Mouse (Mus musculus) hindbrain, embryonic 16.5 days (tissue): Measurements from ENCODE around the gene Elfn2. TPM values are rescaled to one million over a fixed set of nuclear protein-coding genes. Genes with fewer than 3 reads are reported as not detected.

ENCODE experiments used
- ATAC-seq: fragments of 200-750 bp; cut with Nextera tagmentation; 2 replicates; pipeline ENCODE4 v1.8.0; 2017; ENCODE audit warnings: moderate TSS enrichment, moderate library complexity
- H3K27ac ChIP-seq: fragments of 300-500 bp; sonication (generic); 2 replicates; pipeline ENCODE4 v1.5.1; 2014; ENCODE audit warnings: low read depth, mild to moderate bottlenecking, control low read depth, low read length, moderate library complexity
- H3K27me3 ChIP-seq: fragments of 300-500 bp; sonication (generic); replicated peaks from 2 replicates; pipeline ENCODE4 v1.6.1; 2014; ENCODE audit warnings: low read length; ENCODE audit not compliant: control insufficient read depth, insufficient read depth
- H3K36me3 ChIP-seq: fragments of 300-500 bp; sonication (generic); 2 replicates; pipeline ENCODE4 v1.6.1; 2014; ENCODE audit warnings: mild to moderate bottlenecking, low read length, moderate library complexity, mixed read lengths; ENCODE audit not compliant: control insufficient read depth, insufficient read depth
- H3K4me1 ChIP-seq: fragments of 300-500 bp; sonication (generic); 2 replicates; pipeline ENCODE4 v1.6.1; 2014; ENCODE audit warnings: low read depth, low read length; ENCODE audit not compliant: control insufficient read depth, insufficient read depth
- H3K4me2 ChIP-seq: fragments of 300-500 bp; sonication (generic); 2 replicates; pipeline ENCODE4 v1.6.1; 2014; ENCODE audit warnings: mild to moderate bottlenecking, low read length, control low read depth, moderate library complexity
- H3K4me3 ChIP-seq: fragments of 300-500 bp; sonication (generic); 2 replicates; pipeline ENCODE4 v1.5.1; 2014; ENCODE audit warnings: mild to moderate bottlenecking, low read length, control low read depth, moderate library complexity
- H3K9ac ChIP-seq: fragments of 300-500 bp; sonication (generic); 2 replicates; pipeline ENCODE4 v1.6.1; 2014; ENCODE audit warnings: low read depth, mild to moderate bottlenecking, control low read depth, low read length, moderate library complexity
- H3K9me3 ChIP-seq: fragments of 300-500 bp; sonication (generic); 2 replicates; pipeline ENCODE4 v1.6.1; 2014; ENCODE audit warnings: mild to moderate bottlenecking, low read length, moderate library complexity; ENCODE audit not compliant: control insufficient read depth
- WGBS: fragments of 180-500 bp; shearing (Covaris S2); extraction: QIAGEN DNeasy Blood & Tissue Kit; methylation state at CpG from one replicate; pipeline ENCODE4 v1.1.7; 2014; 5-methylcytosine and 5-hydroxymethylcytosine counted together
- polyA plus RNA-seq: library from polyadenylated mRNA; unstranded; fragments of >200 nt; fragmentation: Nextera tagmentation; extraction: Ambion mirVana; gene quantifications from 2 replicates; pipeline ENCODE4 v1.2.1, GENCODE M21; 2015

Gene Elfn2
- polyA plus RNA-seq, 1 experiment from 2014 or later = 13.3 TPM

GRCm38 (mm10) chr15:78750608-78751350 lies 32.2 kb upstream of the Elfn2 start:
- Histone ChIP-seq H3K36me3 (no peaks in the 10 kb centered on the region), H3K27ac (no peak overlapping the region), H3K27me3 (no peaks in the 10 kb centered on the region), H3K9ac (no peak overlapping the region; the same call in 1 of the 2 replicates), H3K4me2 (no peak overlapping the region), H3K4me1 (peaks cover 11% of the 10 kb centered on the region), H3K4me3 (no peak overlapping the region), H3K9me3 (no peaks in the 10 kb centered on the region)
- no peak; the same call in 1 of the 2 replicates for ATAC-seq
- WGBS = 35% methylated on average over 6 of the region's 6 CpGs

GRCm38 (mm10) chr15:78749855-78750254 lies 31.3 kb upstream of the Elfn2 start:
- Histone ChIP-seq H3K27me3 (no peaks in the 10 kb centered on the region), H3K36me3 (no peaks in the 10 kb centered on the region), H3K4me2 (no peak overlapping the region), H3K9me3 (no peaks in the 10 kb centered on the region), H3K9ac (no peak overlapping the region), H3K4me3 (no peak overlapping the region), H3K27ac (no peak overlapping the region), H3K4me1 (peaks cover 11% of the 10 kb centered on the region)
- WGBS = 62% methylated on average over 5 of the region's 5 CpGs
- peak; percentile 46; the same call in 1 of the 2 replicates for ATAC-seq

- H3K27me3 ChIP-seq = no peaks in the 10 kb centered on the region
- H3K36me3 ChIP-seq = no peaks in the 10 kb centered on the region
- no peak overlapping the region for H3K27ac ChIP-seq
- peak; percentile 72; the same call in 1 of the 2 replicates for ATAC-seq
- no peaks in the 10 kb centered on the region for H3K4me1 ChIP-seq
- H3K4me3 ChIP-seq = no peak overlapping the region
- no peak overlapping the region for H3K9ac ChIP-seq
- 2% methylated on average over 5 of the region's 5 CpGs for WGBS
- H3K9me3 ChIP-seq = no peaks in the 10 kb centered on the region
- no peak overlapping the region for H3K4me2 ChIP-seq
Measured at GRCm38 (mm10) chr15:78744206-78744605, 25.6 kb upstream of the Elfn2 start.

DNA sequence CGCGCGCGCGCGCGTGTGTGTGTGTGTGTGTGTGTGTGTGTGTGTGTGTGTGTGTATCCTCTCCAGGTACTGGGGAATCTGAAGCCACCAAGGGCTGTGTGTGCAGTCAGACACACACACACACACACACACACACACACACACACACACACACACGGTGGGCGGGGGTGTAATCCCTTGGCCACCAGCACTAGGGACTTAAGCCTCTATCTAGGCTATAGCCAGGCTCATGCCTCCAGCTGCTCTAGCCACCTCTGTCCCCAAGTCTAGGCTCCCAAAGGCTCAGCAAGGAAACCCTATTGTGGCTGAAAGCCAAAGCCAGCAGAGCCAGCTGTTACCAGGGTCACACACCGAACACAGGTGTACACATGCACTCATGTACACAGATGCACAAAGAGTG lies 24.3 kb upstream of the Elfn2 start:
- Histone ChIP-seq H3K9ac (no peak overlapping the region), H3K27me3 (no peaks in the 10 kb centered on the region), H3K4me3 (no peak overlapping the region), H3K27ac (no peak overlapping the region), H3K9me3 (no peaks in the 10 kb centered on the region), H3K4me1 (no peaks in the 10 kb centered on the region), H3K4me2 (no peak overlapping the region), H3K36me3 (no peaks in the 10 kb centered on the region)
- 82% methylated on average over 8 of the region's 10 CpGs for WGBS
- ATAC-seq = peak; percentile 53; the same call in 1 of the 2 replicates

DNA sequence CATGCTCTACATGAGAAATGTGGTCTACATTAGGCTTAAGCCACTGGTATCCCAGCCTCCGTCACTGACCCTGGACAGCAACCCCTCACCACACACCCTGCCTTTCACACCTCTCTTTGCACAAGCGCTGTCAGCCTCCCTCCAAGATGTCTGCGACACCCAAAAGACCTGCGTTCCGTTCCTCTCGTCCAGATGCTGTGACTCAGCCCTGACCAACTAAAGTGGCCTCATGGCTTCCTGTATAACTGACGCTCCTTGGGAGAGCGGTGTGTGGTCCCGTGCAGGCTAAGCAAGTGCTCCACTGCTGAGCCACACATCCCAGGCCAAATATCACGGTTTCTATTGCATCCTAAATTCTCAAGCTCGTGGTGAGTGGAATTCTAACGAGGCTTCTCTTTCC lies 22.1 kb upstream of the Elfn2 start:
- H3K4me2 ChIP-seq = no peak overlapping the region
- no peaks in the 10 kb centered on the region for H3K36me3 ChIP-seq
- H3K9ac ChIP-seq = no peak overlapping the region
- peaks cover 16% of the 10 kb centered on the region for H3K4me1 ChIP-seq
- no peak overlapping the region for H3K4me3 ChIP-seq
- 75% methylated on average over 12 of the region's 12 CpGs for WGBS
- no peaks in the 10 kb centered on the region for H3K27me3 ChIP-seq
- ATAC-seq = no peak
- H3K9me3 ChIP-seq = no peaks in the 10 kb centered on the region
- H3K27ac ChIP-seq = no peak overlapping the region

- no peak for ATAC-seq
- peaks cover 21% of the 10 kb centered on the region for H3K4me1 ChIP-seq
- no peaks in the 10 kb centered on the region for H3K36me3 ChIP-seq
- peak overlapping the region; percentile 76 for H3K27ac ChIP-seq
- peak overlapping the region; percentile 35; the same call in 1 of the 2 replicates for H3K9ac ChIP-seq
- H3K4me3 ChIP-seq = no peak overlapping the region
- H3K27me3 ChIP-seq = no peaks in the 10 kb centered on the region
- 49% methylated on average over 6 of the region's 6 CpGs for WGBS
- no peak overlapping the region for H3K4me2 ChIP-seq
- H3K9me3 ChIP-seq = no peaks in the 10 kb centered on the region
Measured at GRCm38 (mm10) chr15:78737146-78737545, 18.6 kb upstream of the Elfn2 start.

DNA sequence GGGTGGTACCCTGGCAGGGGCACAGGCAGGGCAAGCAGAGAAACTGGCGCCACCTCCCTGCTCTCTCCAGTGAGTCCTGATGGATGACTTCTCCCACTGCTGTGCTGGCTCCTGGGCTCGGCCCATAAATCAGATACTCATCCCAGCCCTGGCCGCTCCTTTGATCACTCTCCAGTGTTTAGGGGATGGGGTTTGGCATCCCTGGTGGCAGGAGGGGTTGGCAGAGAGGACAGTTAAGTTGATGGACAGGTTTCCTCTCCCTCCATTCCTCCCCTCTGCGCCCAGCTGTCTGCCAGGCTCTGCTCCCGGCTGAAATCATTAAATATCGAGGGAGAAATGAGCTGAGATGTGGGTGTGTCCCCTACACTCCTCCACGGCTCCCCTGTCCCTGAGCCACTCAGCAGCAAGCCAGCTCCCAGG lies 18.1 kb upstream of the Elfn2 start:
- peak overlapping the region; percentile 88 for H3K27ac ChIP-seq
- H3K4me3 ChIP-seq = no peak overlapping the region
- 10% methylated on average over 7 of the region's 7 CpGs for WGBS
- no peaks in the 10 kb centered on the region for H3K27me3 ChIP-seq
- no peaks in the 10 kb centered on the region for H3K9me3 ChIP-seq
- H3K4me2 ChIP-seq = no peak overlapping the region
- no peaks in the 10 kb centered on the region for H3K36me3 ChIP-seq
- H3K4me1 ChIP-seq = peaks cover 21% of the 10 kb centered on the region
- ATAC-seq = peak; percentile 85
- H3K9ac ChIP-seq = peak overlapping the region; percentile 35; the same call in 1 of the 2 replicates

GRCm38 (mm10) chr15:78736181-78736579 lies 17.6 kb upstream of the Elfn2 start:
- no peaks in the 10 kb centered on the region for H3K36me3 ChIP-seq
- peaks cover 21% of the 10 kb centered on the region for H3K4me1 ChIP-seq
- no peak for ATAC-seq
- no peaks in the 10 kb centered on the region for H3K27me3 ChIP-seq
- no peaks in the 10 kb centered on the region for H3K9me3 ChIP-seq
- H3K4me3 ChIP-seq = no peak overlapping the region
- H3K4me2 ChIP-seq = no peak overlapping the region
- 40% methylated on average over 3 of the region's 3 CpGs for WGBS
- peak overlapping the region; percentile 88 for H3K27ac ChIP-seq
- peak overlapping the region; percentile 35 for H3K9ac ChIP-seq

GRCm38 (mm10) chr15:78735431-78736180 lies 17.0 kb upstream of the Elfn2 start:
- 9% methylated on average over 17 of the region's 17 CpGs for WGBS
- Histone ChIP-seq H3K9me3 (no peaks in the 10 kb centered on the region), H3K9ac (peak overlapping the region; percentile 39), H3K4me2 (peak overlapping the region; percentile 20; the same call in 1 of the 2 replicates), H3K36me3 (no peaks in the 10 kb centered on the region), H3K4me3 (no peak overlapping the region), H3K27me3 (no peaks in the 10 kb centered on the region), H3K4me1 (peaks cover 21% of the 10 kb centered on the region), H3K27ac (peak overlapping the region; percentile 88)
- peak; percentile 81 for ATAC-seq
